Mouse (Mus musculus): ENCODE data around the gene Glb1l2.

DNA sequence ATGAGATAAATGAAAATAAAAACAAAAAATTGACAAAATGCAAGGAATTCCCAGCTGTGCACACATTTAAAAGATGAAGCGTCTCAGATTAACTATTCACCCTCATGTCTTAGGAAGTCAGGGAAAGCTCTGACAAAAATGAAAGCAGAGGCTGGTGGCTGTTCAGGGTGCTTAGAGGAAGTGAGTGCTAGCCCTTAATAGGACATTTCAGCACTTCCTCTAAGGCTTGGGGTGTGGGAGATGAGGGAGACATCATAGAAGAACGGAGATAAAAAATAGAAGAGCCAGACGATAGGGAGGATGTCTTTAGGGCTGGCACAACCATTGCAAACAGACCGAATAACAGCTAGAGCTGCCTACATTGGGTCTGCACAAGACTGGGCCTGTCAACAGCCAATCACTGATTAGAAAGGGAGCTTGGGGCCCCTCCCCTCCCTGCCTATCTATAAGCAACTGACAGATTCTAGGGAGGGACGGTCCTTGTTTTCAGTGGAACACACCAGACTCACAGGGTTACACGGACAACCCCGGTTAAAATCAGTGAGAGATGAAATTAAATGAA is 22.8 kb downstream of the Glb1l2 start:
- no peak for TF ChIP-seq POLR2A (IDR thresholded peaks at IDR 0.05; ENCODE audit: extremely low read depth, insufficient read depth, low read length)
- no peak for TF ChIP-seq CTCF (IDR thresholded peaks at IDR 0.05; ENCODE audit: extremely low read depth, insufficient read depth, low read length)

All from cortical plate, adult 2 months (tissue).